Comparison of ENCODE assay signal across 13 mouse cellular contexts in genomic region chr4:33441864-33442263, GRCm38 (mm10).
DNase-seq lines count a peak whose midpoint lies in the region; ATAC-seq lines count a peak whose summit lies in the region.
"Had no signal": no experiment of that assay in that cellular context is flagged by ENCODE, and none has a peak within 500 bp of the region (broad histone marks: within the 10 kb centered on the region; RNA-seq: fewer than 3 reads in every experiment).

No protein-coding gene starts in this region.

- no peak overlapping the region for H3K4me3 ChIP-seq in forebrain, embryonic 14.5 days (ENCODE audit: low read depth, low read length)
- H3K4me3 ChIP-seq in forebrain, embryonic 13.5 days, result no peak overlapping the region
- no peak overlapping the region for H3K4me3 ChIP-seq in heart, embryonic 12.5 days
- H3K4me3 ChIP-seq in kidney, embryonic 15.5 days (replicated peaks), result no peak overlapping the region
- H3K4me3 ChIP-seq: liver, embryonic 12.5 days had no signal

- H3K4me2 ChIP-seq in forebrain, embryonic 14.5 days (ENCODE audit: low read length), result no peak overlapping the region
- no peak overlapping the region for H3K4me2 ChIP-seq in forebrain, embryonic 13.5 days
- H3K4me2 ChIP-seq in heart, embryonic 12.5 days, result no peak overlapping the region
- H3K4me2 ChIP-seq in kidney, embryonic 15.5 days, result no peak overlapping the region
- H3K4me2 ChIP-seq: liver, embryonic 12.5 days had no signal

- no peak overlapping the region for H3K27ac ChIP-seq in forebrain, embryonic 14.5 days (ENCODE audit: low read depth, low read length)
- H3K27ac ChIP-seq in forebrain, embryonic 13.5 days, result no peak overlapping the region
- H3K27ac ChIP-seq in heart, embryonic 12.5 days (ENCODE audit: poor library complexity, severe bottlenecking), result no peak overlapping the region
- no peak overlapping the region for H3K27ac ChIP-seq in kidney, embryonic 15.5 days
- H3K27ac ChIP-seq: liver, embryonic 12.5 days had no signal

- peak; percentile 14 for DNase-seq in forebrain, embryonic 14.5 days (ENCODE audit: low spot score)
- peak; percentile 29 for DNase-seq in heart, adult 8-10 months (ENCODE audit: low spot score)
- DNase-seq in lung, postnatal 25 days (ENCODE audit: low spot score), result peak; percentile 1
- no peak for DNase-seq in lung, adult 18-20 months
- peak; percentile 8 to 11 for DNase-seq in heart, postnatal 36 days
- DNase-seq: midbrain, embryonic 14.5 days; right cerebral cortex, adult 18-20 months; thymus, postnatal 25 days had no signal

- H3K9me3 ChIP-seq in forebrain, embryonic 14.5 days (replicated peaks; ENCODE audit: control insufficient read depth, low read length), result no peaks in the 10 kb centered on the region
- H3K9me3 ChIP-seq in forebrain, embryonic 13.5 days (replicated peaks), result no peaks in the 10 kb centered on the region
- H3K9me3 ChIP-seq in heart, embryonic 12.5 days (replicated peaks), result no peaks in the 10 kb centered on the region
- H3K9me3 ChIP-seq in kidney, embryonic 15.5 days (replicated peaks), result no peaks in the 10 kb centered on the region
- H3K9me3 ChIP-seq: liver, embryonic 12.5 days had no signal

- no peak for ATAC-seq in forebrain, embryonic 14.5 days
- ATAC-seq in forebrain, embryonic 13.5 days, result no peak; the same call in 1 of the 2 replicates
- no peak for ATAC-seq in heart, embryonic 12.5 days (ENCODE audit: insufficient number of reproducible peaks, low FRiP score)
- no peak for ATAC-seq in kidney, embryonic 15.5 days (replicated peaks; ENCODE audit: low FRiP score)
- ATAC-seq: inflammation-experienced regulatory T-cells, adult 6 months; liver, embryonic 12.5 days had no signal

- intact Hi-C loops in heart, postnatal 36 days (cut with DNase I), result no loop called here

- no peaks in the 10 kb centered on the region for H3K36me3 ChIP-seq in forebrain, embryonic 14.5 days (ENCODE audit: control insufficient read depth, insufficient read depth, low read length)
- no peaks in the 10 kb centered on the region for H3K36me3 ChIP-seq in forebrain, embryonic 13.5 days (ENCODE audit: poor library complexity, severe bottlenecking)
- 0 out of 2 replicates have a peak, but pooled peaks cover 3% of the 10 kb centered on the region for H3K36me3 ChIP-seq in heart, embryonic 12.5 days
- no peaks in the 10 kb centered on the region for H3K36me3 ChIP-seq in kidney, embryonic 15.5 days
- H3K36me3 ChIP-seq: liver, embryonic 12.5 days had no signal

- no peaks in the 10 kb centered on the region for H3K4me1 ChIP-seq in forebrain, embryonic 14.5 days (ENCODE audit: control insufficient read depth, insufficient read depth, low read length)
- H3K4me1 ChIP-seq in forebrain, embryonic 13.5 days, result no peaks in the 10 kb centered on the region
- H3K4me1 ChIP-seq in heart, embryonic 12.5 days (replicated peaks), result 0 out of 2 replicates have a peak, but pooled peaks cover 4% of the 10 kb centered on the region
- H3K4me1 ChIP-seq in kidney, embryonic 15.5 days, result no peaks in the 10 kb centered on the region

- H3K9ac ChIP-seq in forebrain, embryonic 14.5 days (ENCODE audit: low read length), result no peak overlapping the region
- no peak overlapping the region for H3K9ac ChIP-seq in forebrain, embryonic 13.5 days
- H3K9ac ChIP-seq in heart, embryonic 12.5 days, result no peak overlapping the region
- no peak overlapping the region for H3K9ac ChIP-seq in kidney, embryonic 15.5 days
- H3K9ac ChIP-seq: liver, embryonic 12.5 days had no signal

- WGBS in forebrain, embryonic 14.5 days, result 86% methylated on average over 6 of the region's 6 CpGs
- 93% methylated on average over 6 of the region's 6 CpGs for WGBS in forebrain, embryonic 13.5 days
- 86% methylated on average over 6 of the region's 6 CpGs for WGBS in heart, embryonic 12.5 days
- 92% methylated on average over 6 of the region's 6 CpGs for WGBS in kidney, embryonic 15.5 days

- H3K27me3 ChIP-seq in forebrain, embryonic 14.5 days (replicated peaks; ENCODE audit: control insufficient read depth, insufficient read depth, low read length), result no peaks in the 10 kb centered on the region
- no peaks in the 10 kb centered on the region for H3K27me3 ChIP-seq in forebrain, embryonic 13.5 days
- no peaks in the 10 kb centered on the region for H3K27me3 ChIP-seq in heart, embryonic 12.5 days (replicated peaks)
- no peaks in the 10 kb centered on the region for H3K27me3 ChIP-seq in kidney, embryonic 15.5 days
- H3K27me3 ChIP-seq: liver, embryonic 12.5 days had no signal

Comparison
In these comparisons a context has a peak if more than half of its experiments do, and no peak if none do; other contexts are left out.
1. DNase-seq: peak in forebrain, embryonic 14.5 days (single experiment), heart, adult 8-10 months (single experiment), lung, postnatal 25 days (single experiment) and heart, postnatal 36 days (2 of 2); none in lung, adult 18-20 months (0 of 2).